Mouse (Mus musculus) heart, adult 18-20 months (tissue): Measurements from ENCODE around the gene Klhl42. TPM values are rescaled to one million over a fixed set of nuclear protein-coding genes. Genes with fewer than 3 reads are reported as not detected.

Experiments
- DNase-seq, 2 experiments: peaks; one replicate each; pipeline ENCODE4 v3.0.0; 2021 to 2022; ENCODE audit warnings: mixed read lengths in 1 of 2
- total RNA-seq, 2 experiments: library from RNA; stranded (reverse); gene quantifications; 2 replicates each; pipeline ENCODE4 v1.2.3; 2021

The Klhl42 gene
- total RNA-seq, 2 experiments from 2014 or later: 4.2 to 5.0 TPM

GRCm38 (mm10) chr6:147086594-147087225 lies 4.5 kb upstream of the Klhl42 start, which contains the start of gene Mansc4:
Mansc4 (minus strand) TSS chr6:147087032.
- DNase-seq: peak; percentile 21 to 40

- DNase-seq: no peak
These were observed 3.4 kb upstream of the Klhl42 start for GRCm38 (mm10) chr6:147087736-147088135.

GRCm38 (mm10) chr6:147088517-147088916 lies 2.7 kb upstream of the Klhl42 start:
- DNase-seq: no peak

GRCm38 (mm10) chr6:147090191-147090590 lies 988 bp upstream of the Klhl42 start:
- DNase-seq: no peak

- DNase-seq: peak; percentile 58 to 67
These were observed 957 bp downstream of the Klhl42 start for GRCm38 (mm10) chr6:147092136-147092535.

- no peak for DNase-seq
These were observed 3.6 kb downstream of the Klhl42 start for GRCm38 (mm10) chr6:147094771-147095170.

- DNase-seq: no peak
These were observed 4.9 kb downstream of the Klhl42 start for GRCm38 (mm10) chr6:147096109-147096508.

- no peak for DNase-seq
These were observed 5.8 kb downstream of the Klhl42 start for GRCm38 (mm10) chr6:147096934-147097333.

- DNase-seq: no peak
These were observed 6.3 kb downstream of the Klhl42 start for GRCm38 (mm10) chr6:147097346-147097929.

- DNase-seq: no peak
These were observed 8.5 kb downstream of the Klhl42 start for GRCm38 (mm10) chr6:147099458-147100277.

GRCm38 (mm10) chr6:147102293-147102692 lies 11.1 kb downstream of the Klhl42 start:
- DNase-seq: no peak

GRCm38 (mm10) chr6:147105529-147105928 lies 14.3 kb downstream of the Klhl42 start:
- DNase-seq: no peak

GRCm38 (mm10) chr6:147106716-147107115 lies 15.5 kb downstream of the Klhl42 start:
- DNase-seq: no peak

GRCm38 (mm10) chr6:147109283-147109682 lies 18.1 kb downstream of the Klhl42 start:
- DNase-seq: no peak

GRCm38 (mm10) chr6:147116579-147116978 lies 25.4 kb downstream of the Klhl42 start:
- DNase-seq: peak; percentile 76 to 96

GRCm38 (mm10) chr6:147117764-147118163 lies 26.6 kb downstream of the Klhl42 start:
- DNase-seq: no peak

- no peak for DNase-seq
These were observed 27.0 kb downstream of the Klhl42 start for GRCm38 (mm10) chr6:147118190-147118589.

GRCm38 (mm10) chr6:147121320-147121719 lies 30.1 kb downstream of the Klhl42 start:
- peak in 1 of 2 experiments; percentile 29 for DNase-seq

- DNase-seq: no peak
These were observed 36.1 kb downstream of the Klhl42 start for GRCm38 (mm10) chr6:147127239-147127638.

- peak; percentile 12 to 27 for DNase-seq
These were observed 47.1 kb downstream of the Klhl42 start for GRCm38 (mm10) chr6:147138260-147138659.

- DNase-seq: no peak
These were observed 49.5 kb downstream of the Klhl42 start for GRCm38 (mm10) chr6:147140600-147141154.

- no peak for DNase-seq
These were observed 53.5 kb downstream of the Klhl42 start for GRCm38 (mm10) chr6:147144664-147145063.

GRCm38 (mm10) chr6:147145277-147145676 lies 54.1 kb downstream of the Klhl42 start:
- peak; percentile 68 to 78 for DNase-seq
